Mouse (Mus musculus) embryonic fibroblast, embryonic 13.5 days (primary cell): ENCODE data around the gene Med1.
A peak's percentile ranks its signal among the peaks of the same experiment; 100 is the strongest.

Source experiments
- CTCF ChIP-seq: IDR thresholded peaks from 2 replicates; pipeline ENCODE4 v1.5.1; 2011; ENCODE audit warnings: mild to moderate bottlenecking, control low read depth, low read length, moderate library complexity, borderline replicate concordance; ENCODE audit not compliant: insufficient read depth
- POLR2A ChIP-seq: IDR thresholded peaks from 2 replicates; pipeline ENCODE4 v1.6.1; 2011; ENCODE audit warnings: low read depth, mild to moderate bottlenecking, control low read depth, low read length, moderate library complexity

DNA sequence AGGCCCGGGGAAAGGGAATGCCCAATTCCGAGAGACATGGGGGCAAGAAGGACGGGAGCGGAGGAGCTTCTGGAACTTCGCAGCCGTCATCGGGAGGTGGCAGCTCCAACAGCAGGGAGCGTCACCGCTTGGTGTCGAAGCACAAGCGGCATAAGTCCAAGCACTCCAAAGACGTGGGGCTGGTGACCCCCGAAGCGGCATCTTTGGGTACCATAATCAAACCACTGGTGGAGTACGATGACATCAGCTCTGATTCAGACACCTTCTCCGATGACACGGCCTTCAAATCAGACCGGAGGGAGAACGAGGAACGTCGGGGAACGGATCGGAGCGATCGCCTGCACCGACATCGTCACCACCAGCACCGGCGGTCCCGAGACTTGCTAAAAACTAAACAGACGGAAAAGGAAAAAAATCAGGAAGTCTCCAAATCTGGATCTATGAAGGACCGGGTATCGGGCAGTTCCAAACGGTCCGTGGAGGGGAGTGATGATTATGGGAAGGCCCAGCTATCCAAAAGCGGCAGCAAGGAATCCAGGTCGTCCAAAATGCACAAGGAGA is 10.3 kb upstream of the Med1 start:
- TF ChIP-seq CTCF: no peak
- TF ChIP-seq POLR2A: peak; percentile 47
